Comparison of ENCODE assay signal across 8 mouse cellular contexts in the genomic region with DNA sequence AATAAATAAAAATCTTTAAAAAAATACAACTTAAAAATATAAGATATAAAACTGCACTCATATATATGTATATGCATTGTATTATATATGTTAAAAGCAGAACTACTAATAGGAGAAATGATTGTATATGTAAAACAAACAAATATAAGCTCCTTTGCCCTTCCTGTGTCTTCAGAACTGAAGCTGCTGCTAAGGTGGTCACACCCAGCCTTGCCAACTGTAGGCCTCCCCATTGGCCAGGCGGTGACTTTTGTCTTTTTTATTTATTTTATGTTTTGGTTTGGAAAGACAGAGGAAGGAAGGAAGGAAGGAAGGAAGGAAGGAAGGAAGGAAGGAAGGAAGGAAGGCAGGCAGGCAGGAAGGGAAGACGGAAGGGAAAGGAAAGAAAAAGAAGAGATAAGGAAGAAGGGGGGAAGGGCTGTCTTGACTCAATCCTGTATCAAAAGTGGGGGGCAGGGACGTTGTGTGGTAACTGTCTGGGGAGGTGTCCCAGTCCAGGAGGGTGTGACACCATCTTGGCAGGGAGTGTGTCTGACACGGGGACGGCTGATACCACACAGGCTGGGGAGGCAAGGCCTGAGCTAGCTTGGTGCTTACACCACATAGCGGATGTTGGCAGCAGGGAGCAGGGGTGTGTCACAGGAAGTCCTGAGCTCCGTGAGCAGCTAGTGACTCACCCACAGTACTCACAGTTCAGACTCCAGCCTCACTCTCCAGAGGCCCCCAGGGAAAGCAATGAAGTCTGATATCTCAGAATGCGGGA. TPM values are rescaled to one million over a fixed set of nuclear protein-coding genes. Genes with fewer than 3 reads are reported as not detected.
DNase-seq lines count a peak whose midpoint lies in the region; ATAC-seq lines count a peak whose summit lies in the region.

No protein-coding gene starts in this region.

- WGBS in midbrain, embryonic 10.5 days: 72% methylated on average over 8 of the region's 8 CpGs
- 71% methylated on average over 8 of the region's 8 CpGs for WGBS in midbrain, embryonic 15.5 days
- WGBS in embryonic facial prominence, embryonic 12.5 days: 56% methylated on average over 8 of the region's 8 CpGs
- 12% methylated on average over 8 of the region's 8 CpGs for WGBS in liver, embryonic 12.5 days (ENCODE audit: insufficient replicate concordance)

- peak overlapping the region; percentile 17; the same call in 1 of the 2 replicates for H3K27ac ChIP-seq in midbrain, embryonic 10.5 days (replicated peaks)
- H3K27ac ChIP-seq in midbrain, embryonic 15.5 days: no peak overlapping the region
- no peak overlapping the region for H3K27ac ChIP-seq in embryonic facial prominence, embryonic 12.5 days
- H3K27ac ChIP-seq in liver, embryonic 12.5 days: peak overlapping the region; percentile 99

- intact Hi-C loops in heart, postnatal 25 days (cut with DNase I): no loop called here

- no peak overlapping the region for H3K4me2 ChIP-seq in midbrain, embryonic 15.5 days
- H3K4me2 ChIP-seq in embryonic facial prominence, embryonic 12.5 days (replicated peaks): no peak overlapping the region
- H3K4me2 ChIP-seq in liver, embryonic 12.5 days: peak overlapping the region; percentile 71

- no peaks in the 10 kb centered on the region for H3K27me3 ChIP-seq in midbrain, embryonic 10.5 days (ENCODE audit: low read depth, poor library complexity, severe bottlenecking)
- no peaks in the 10 kb centered on the region for H3K27me3 ChIP-seq in midbrain, embryonic 15.5 days (replicated peaks)
- H3K27me3 ChIP-seq in embryonic facial prominence, embryonic 12.5 days: no peaks in the 10 kb centered on the region
- no peaks in the 10 kb centered on the region for H3K27me3 ChIP-seq in liver, embryonic 12.5 days (replicated peaks)

- peaks cover 7% of the 10 kb centered on the region; the same call in 1 of the 2 replicates for H3K4me1 ChIP-seq in midbrain, embryonic 10.5 days
- H3K4me1 ChIP-seq in midbrain, embryonic 15.5 days: no peaks in the 10 kb centered on the region
- H3K4me1 ChIP-seq in embryonic facial prominence, embryonic 12.5 days: peaks cover 3% of the 10 kb centered on the region; the same call in 1 of the 2 replicates
- peaks cover 64% of the 10 kb centered on the region for H3K4me1 ChIP-seq in liver, embryonic 12.5 days

- H3K4me3 ChIP-seq in midbrain, embryonic 10.5 days: no peak overlapping the region
- H3K4me3 ChIP-seq in midbrain, embryonic 15.5 days: no peak overlapping the region
- no peak overlapping the region for H3K4me3 ChIP-seq in embryonic facial prominence, embryonic 12.5 days
- peak overlapping the region; percentile 26 for H3K4me3 ChIP-seq in liver, embryonic 12.5 days

- no peaks in the 10 kb centered on the region for H3K36me3 ChIP-seq in midbrain, embryonic 10.5 days
- no peaks in the 10 kb centered on the region for H3K36me3 ChIP-seq in midbrain, embryonic 15.5 days (replicated peaks)
- H3K36me3 ChIP-seq in embryonic facial prominence, embryonic 12.5 days: no peaks in the 10 kb centered on the region
- no peaks in the 10 kb centered on the region for H3K36me3 ChIP-seq in liver, embryonic 12.5 days

- no peak for DNase-seq in midbrain, embryonic 10.5 days (ENCODE audit: low spot score)
- DNase-seq in heart, postnatal 25 days (ENCODE audit: low spot score): peak; percentile 89
- DNase-seq in spleen, adult 12 weeks (ENCODE audit: low spot score): peak; percentile 83
- DNase-seq in cerebellum, adult 9-10 months: no peak
- DNase-seq in cerebellum, postnatal 25 days: no peak

- no peak for ATAC-seq in midbrain, embryonic 15.5 days (replicated peaks)
- ATAC-seq in embryonic facial prominence, embryonic 12.5 days (ENCODE audit: insufficient number of reproducible peaks, insufficient read depth, low FRiP score, low TSS enrichment): peak; percentile 64; the same call in 1 of the 2 replicates
- ATAC-seq in liver, embryonic 12.5 days: peak; percentile 100

- no peak overlapping the region for H3K9ac ChIP-seq in midbrain, embryonic 15.5 days
- no peak overlapping the region for H3K9ac ChIP-seq in embryonic facial prominence, embryonic 12.5 days
- peak overlapping the region; percentile 69 for H3K9ac ChIP-seq in liver, embryonic 12.5 days

- H3K9me3 ChIP-seq in midbrain, embryonic 10.5 days (replicated peaks): no peaks in the 10 kb centered on the region
- H3K9me3 ChIP-seq in midbrain, embryonic 15.5 days: no peaks in the 10 kb centered on the region
- no peaks in the 10 kb centered on the region for H3K9me3 ChIP-seq in embryonic facial prominence, embryonic 12.5 days
- no peaks in the 10 kb centered on the region for H3K9me3 ChIP-seq in liver, embryonic 12.5 days (replicated peaks)

RNA-seq across cellular contexts. Expression of a gene that starts 13.9 kb away (rescaled TPM):
- polyA plus RNA-seq in midbrain, embryonic 10.5 days (2016; fragmentation: Nextera tagmentation; extraction: Ambion mirVana): 12,690 and 13,877 TPM in 2 replicates
- 13,428 and 14,272 TPM in 2 replicates for polyA plus RNA-seq in midbrain, embryonic 15.5 days (2015; fragmentation: Nextera tagmentation; extraction: Ambion mirVana)
- 13,963 and 14,730 TPM in 2 replicates for polyA plus RNA-seq in embryonic facial prominence, embryonic 12.5 days (2016; fragmentation: Nextera tagmentation; extraction: Ambion mirVana)
- 100 to 1,000 TPM; 898 to 947 TPM for total RNA-seq in heart, postnatal 25 days (2021)
- 7,775 and 7,997 TPM in 2 replicates for polyA plus RNA-seq in liver, embryonic 12.5 days (2016; fragmentation: Nextera tagmentation; extraction: Ambion mirVana)

RNA-seq across cellular contexts. Expression of a gene that starts 25.3 kb away (rescaled TPM):
- 23.4 and 24.6 TPM in 2 replicates for polyA plus RNA-seq in midbrain, embryonic 10.5 days (2016; fragmentation: Nextera tagmentation; extraction: Ambion mirVana)
- polyA plus RNA-seq in midbrain, embryonic 15.5 days (2015; fragmentation: Nextera tagmentation; extraction: Ambion mirVana): 41.6 and 43.0 TPM in 2 replicates
- 14.6 and 16.5 TPM in 2 replicates for polyA plus RNA-seq in embryonic facial prominence, embryonic 12.5 days (2016; fragmentation: Nextera tagmentation; extraction: Ambion mirVana)
- 1 to 10 TPM; 5.4 to 6.0 TPM for total RNA-seq in heart, postnatal 25 days (2021)
- polyA plus RNA-seq in liver, embryonic 12.5 days (2016; fragmentation: Nextera tagmentation; extraction: Ambion mirVana): 5.8 and 6.1 TPM in 2 replicates

RNA-seq across cellular contexts. Expression of a gene that starts 39.7 kb away (rescaled TPM):
- polyA plus RNA-seq in midbrain, embryonic 10.5 days (2016; fragmentation: Nextera tagmentation; extraction: Ambion mirVana): 675 and 709 TPM in 2 replicates
- 507 and 508 TPM in 2 replicates for polyA plus RNA-seq in midbrain, embryonic 15.5 days (2015; fragmentation: Nextera tagmentation; extraction: Ambion mirVana)
- 506 and 520 TPM in 2 replicates for polyA plus RNA-seq in embryonic facial prominence, embryonic 12.5 days (2016; fragmentation: Nextera tagmentation; extraction: Ambion mirVana)
- total RNA-seq in heart, postnatal 25 days (2021): 10 to 100 TPM; 36.6 to 42.8 TPM
- 69.1 and 69.4 TPM in 2 replicates for polyA plus RNA-seq in liver, embryonic 12.5 days (2016; fragmentation: Nextera tagmentation; extraction: Ambion mirVana)

Comparison
In these comparisons a context has a peak if more than half of its experiments do, and no peak if none do; other contexts are left out.
1. H3K27ac ChIP-seq: peak in midbrain, embryonic 10.5 days (single experiment) and liver, embryonic 12.5 days (single experiment); none in midbrain, embryonic 15.5 days (single experiment) and embryonic facial prominence, embryonic 12.5 days (single experiment).
2. DNase-seq: peak in heart, postnatal 25 days (single experiment) and spleen, adult 12 weeks (single experiment); none in midbrain, embryonic 10.5 days (single experiment), cerebellum, adult 9-10 months (single experiment) and cerebellum, postnatal 25 days (0 of 2).